Mouse (Mus musculus): ENCODE data around the gene Itpr3. TPM values are rescaled to one million over a fixed set of nuclear protein-coding genes. Genes with fewer than 3 reads are reported as not detected.
A peak's percentile ranks its signal among the peaks of the same experiment; 100 is the strongest.

Gene Itpr3
- polyA plus RNA-seq, 1 experiment from 2014 or later, result 88.6 TPM

DNA sequence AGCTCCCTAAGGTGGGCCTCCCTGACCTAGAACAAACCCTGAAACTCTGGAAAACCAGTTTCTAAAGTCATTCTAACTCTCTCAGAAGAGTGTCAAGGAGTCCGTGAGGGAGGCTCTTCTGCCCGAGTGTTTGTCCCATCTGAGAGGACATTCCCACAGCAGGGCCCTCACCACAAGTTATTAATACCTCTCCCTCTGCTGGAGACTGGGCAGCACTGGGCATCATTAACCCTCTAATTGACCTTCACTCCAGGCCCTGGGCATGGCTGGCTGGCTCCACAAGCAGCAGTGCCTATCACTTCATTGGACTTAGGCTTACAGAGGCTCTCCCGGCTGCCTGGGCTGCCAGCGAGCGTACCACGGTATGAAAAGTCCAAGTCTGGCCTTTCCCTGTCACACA lies 101.3 kb downstream of the Itpr3 start:
- DNase-seq (ENCODE audit: low read depth, low spot score) (no peak), ATAC-seq (peak; percentile 34)
- CTCF ChIA-PET, result interaction anchor here (0.7 to 1.6 kb wide), 3 partner anchors 10 to 16 kb away, joined by 3 to 4 read pairs (median 4); partner anchors contain the start of gene Ip6k3
- H3K27me3 ChIP-seq, result no peaks in the 10 kb centered on the region
- POLR2A ChIA-PET, result interaction anchor here (1.0 to 1.1 kb wide), 2 partner anchors 12 to 25 kb away, joined by 3 to 4 read pairs; no protein-coding TSS in a partner anchor
- in situ Hi-C loops (cut with MboI; ENCODE audit: low pct_unique_long_range_greater_than_20kb), result no loop called here
- TF ChIP-seq CTCF (IDR thresholded peaks at IDR 0.05), result no peak

DNA sequence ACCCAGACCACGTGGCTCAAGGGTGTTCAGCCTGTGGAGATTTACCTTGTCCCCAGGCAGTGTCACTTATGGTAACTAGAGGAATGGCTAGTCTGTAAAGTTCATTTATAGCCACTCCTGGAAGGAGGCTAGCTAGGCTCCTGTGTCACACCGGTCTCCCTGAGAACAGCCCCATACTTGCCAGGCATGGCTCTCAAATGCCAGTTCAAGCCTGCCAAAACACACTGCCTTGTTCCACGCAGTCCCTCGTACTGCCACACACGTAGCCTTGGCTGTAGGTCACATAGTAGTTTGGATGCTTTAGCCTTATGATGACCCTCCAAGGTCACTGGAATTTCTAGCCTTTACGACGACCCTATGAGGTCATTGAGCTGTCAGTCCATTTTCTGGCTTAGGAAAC lies 102.1 kb downstream of the Itpr3 start:
- ChIA-PET CTCF (interaction anchor here (1.1 to 1.6 kb wide), 3 partner anchors 11 to 25 kb away, joined by 4 read pairs; partner anchors contain the start of gene Uqcc2), POLR2A (no interaction called here)
- DNase-seq (ENCODE audit: low read depth, low spot score), result no peak
- no peaks in the 10 kb centered on the region for H3K27me3 ChIP-seq
- no peak for ATAC-seq
- in situ Hi-C loops (cut with MboI; ENCODE audit: low pct_unique_long_range_greater_than_20kb), result no loop called here
- no peak for TF ChIP-seq CTCF (IDR thresholded peaks at IDR 0.05)

DNA sequence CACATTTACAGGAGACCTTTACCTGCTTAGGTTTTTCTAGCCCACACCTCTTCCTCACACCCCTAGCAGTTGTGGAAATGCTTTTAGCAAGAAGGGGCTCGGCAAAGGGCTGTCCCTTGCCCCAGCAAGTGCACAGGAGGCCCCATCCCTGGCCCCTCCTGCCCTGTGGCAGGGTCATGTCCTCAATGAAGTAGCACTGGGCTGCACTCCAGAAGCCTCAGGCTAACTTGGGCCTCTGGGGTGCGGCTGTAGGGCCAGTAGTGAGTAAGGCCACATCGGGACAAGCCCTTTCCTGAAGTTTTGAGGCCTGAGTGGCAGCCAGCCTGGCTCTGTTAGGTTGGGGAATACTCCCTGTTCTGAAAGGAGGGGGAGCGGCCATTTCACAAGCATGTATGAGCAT lies 103.8 kb downstream of the Itpr3 start:
- TF ChIP-seq CTCF (IDR thresholded peaks at IDR 0.05), result no peak
- ChIA-PET CTCF (interaction anchor here (1.0 kb wide), 1 partner anchor 10 kb away, joined by 3 read pairs; no protein-coding TSS in a partner anchor), POLR2A (no interaction called here)
- in situ Hi-C loops (cut with MboI; ENCODE audit: low pct_unique_long_range_greater_than_20kb), result no loop called here
- no peaks in the 10 kb centered on the region for H3K27me3 ChIP-seq
- DNase-seq (ENCODE audit: low read depth, low spot score), result no peak
- no peak for ATAC-seq

DNA sequence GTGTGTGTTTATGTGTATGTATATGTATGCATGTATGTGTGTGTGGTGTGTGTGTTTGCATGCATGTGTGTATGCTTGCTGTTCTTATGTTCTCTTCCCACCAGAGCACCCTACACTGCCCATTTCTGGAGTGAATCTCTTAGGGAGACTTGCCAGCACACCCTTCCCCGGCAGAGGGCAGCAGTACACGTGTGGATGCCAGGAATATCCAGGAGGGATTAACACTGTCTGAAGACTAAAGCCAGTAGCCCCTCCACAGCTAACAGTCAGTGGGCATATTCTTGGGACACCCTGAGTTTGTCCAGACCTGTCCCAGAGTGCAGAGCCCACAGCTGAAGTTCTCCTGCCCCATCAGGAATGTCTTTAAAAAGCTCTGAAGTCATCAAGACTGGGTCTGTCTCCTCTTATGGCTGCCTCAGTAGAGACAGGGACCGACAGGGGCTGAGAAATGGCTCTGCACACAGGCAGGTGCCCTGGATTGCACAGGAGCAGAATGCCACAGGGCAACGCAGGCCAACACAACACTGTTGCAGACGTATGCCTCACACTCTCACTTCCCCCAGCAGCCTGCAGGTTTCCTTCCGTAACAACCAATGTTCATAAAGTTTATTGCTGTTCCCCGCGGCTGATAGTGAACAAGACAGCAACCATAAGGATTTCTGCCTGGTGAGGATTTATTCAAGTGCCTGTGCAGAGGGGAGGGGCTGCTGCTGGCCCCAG lies 108.1 kb downstream of the Itpr3 start:
- POLR2A ChIA-PET, result no interaction called here
- no peak for ATAC-seq
- CTCF ChIA-PET, result interaction anchor here (0.7 to 1.0 kb wide), 2 partner anchors 22 to 34 kb away, joined by 3 read pairs; no protein-coding TSS in a partner anchor
- no peak for TF ChIP-seq CTCF (IDR thresholded peaks at IDR 0.05)
- no peaks in the 10 kb centered on the region for H3K27me3 ChIP-seq
- DNase-seq (ENCODE audit: low read depth, low spot score), result no peak
- in situ Hi-C loops (cut with MboI; ENCODE audit: low pct_unique_long_range_greater_than_20kb), result no loop called here

DNA sequence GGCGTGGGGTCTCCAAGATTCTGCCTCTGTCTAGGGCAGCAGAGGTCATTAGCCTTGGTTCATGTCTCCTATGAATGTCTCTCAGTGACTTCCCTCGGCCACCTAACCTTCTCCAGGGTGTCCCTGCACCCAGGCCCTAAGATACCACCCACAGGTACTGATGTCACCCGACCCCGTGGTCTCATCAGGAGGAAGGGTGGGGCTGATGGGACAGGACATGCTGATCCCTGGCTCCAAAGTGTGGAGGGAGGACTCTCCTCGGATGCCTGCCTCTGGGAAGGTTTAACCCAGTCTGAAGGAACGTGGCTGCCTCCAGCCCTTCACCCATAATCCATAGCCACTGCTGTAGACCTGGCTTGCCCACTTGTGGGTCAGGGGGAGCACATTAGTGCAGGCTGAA lies 109.8 kb downstream of the Itpr3 start:
- POLR2A ChIA-PET, result no interaction called here
- in situ Hi-C loops (cut with MboI; ENCODE audit: low pct_unique_long_range_greater_than_20kb), result no loop called here
- ATAC-seq (no peak), DNase-seq (ENCODE audit: low read depth, low spot score) (no peak)
- TF ChIP-seq CTCF (IDR thresholded peaks at IDR 0.05), result no peak
- no peaks in the 10 kb centered on the region for H3K27me3 ChIP-seq
- CTCF ChIA-PET, result no interaction called here

DNA sequence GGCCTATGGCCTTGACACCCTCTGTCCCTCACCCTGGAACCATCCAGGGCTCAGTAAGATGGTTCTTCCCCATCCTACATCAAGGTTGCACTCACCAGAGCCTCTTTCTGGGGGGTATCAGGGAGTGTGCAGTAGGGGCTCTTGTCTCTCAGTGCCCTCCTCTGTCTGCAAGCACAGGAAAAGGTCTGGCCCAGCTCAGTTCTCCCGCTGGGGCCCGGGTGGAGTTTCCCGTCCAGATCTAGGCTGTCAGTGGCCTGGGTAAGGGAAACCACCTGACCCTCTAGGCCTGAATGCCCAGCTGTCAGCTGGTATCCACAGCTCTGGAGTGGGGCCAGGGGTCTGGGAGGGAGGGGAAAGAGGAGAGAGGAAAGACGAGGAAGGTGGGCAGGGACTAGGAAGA lies 110.4 kb downstream of the Itpr3 start, which contains the start of gene Ip6k3:
Gene Ip6k3, minus strand, starts transcription at position 251 of the 400 bp plus-strand sequence.
- ATAC-seq (no peak), DNase-seq (ENCODE audit: low read depth, low spot score) (no peak)
- ChIA-PET CTCF (interaction anchor here (1.5 kb wide), 1 partner anchor 9 kb away, joined by 3 read pairs; no protein-coding TSS in a partner anchor), POLR2A (no interaction called here)
- TF ChIP-seq CTCF (IDR thresholded peaks at IDR 0.05), result no peak
- H3K27me3 ChIP-seq, result no peaks in the 10 kb centered on the region
- in situ Hi-C loops (cut with MboI; ENCODE audit: low pct_unique_long_range_greater_than_20kb), result no loop called here

DNA sequence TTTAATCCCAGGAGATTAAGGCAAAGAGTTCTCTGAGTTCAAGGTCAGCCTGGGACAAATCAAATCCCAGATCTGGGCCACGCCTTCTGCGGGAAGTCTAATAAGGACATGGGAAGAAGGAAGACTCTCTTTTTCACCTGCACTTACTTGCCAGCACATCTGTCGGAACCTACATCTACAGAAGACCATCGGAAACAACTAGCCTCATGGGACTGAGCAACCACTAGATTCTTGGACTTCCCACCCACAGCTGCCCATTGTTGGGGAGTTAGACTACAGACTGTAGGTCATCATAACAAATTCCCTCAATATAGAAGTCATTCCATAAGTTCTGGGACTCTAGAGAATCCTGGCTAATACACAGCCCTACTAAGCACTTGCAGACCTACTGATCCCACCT lies 111.5 kb downstream of the Itpr3 start:
- no peaks in the 10 kb centered on the region for H3K27me3 ChIP-seq
- DNase-seq (ENCODE audit: low read depth, low spot score) (no peak), ATAC-seq (no peak)
- in situ Hi-C loops (cut with MboI; ENCODE audit: low pct_unique_long_range_greater_than_20kb), result no loop called here
- TF ChIP-seq CTCF (IDR thresholded peaks at IDR 0.05), result no peak
- CTCF ChIA-PET, result interaction anchor here (1.5 to 3.0 kb wide), 2 partner anchors 10 to 22 kb away, joined by 3 to 9 read pairs; no protein-coding TSS in a partner anchor
- POLR2A ChIA-PET, result no interaction called here

DNA sequence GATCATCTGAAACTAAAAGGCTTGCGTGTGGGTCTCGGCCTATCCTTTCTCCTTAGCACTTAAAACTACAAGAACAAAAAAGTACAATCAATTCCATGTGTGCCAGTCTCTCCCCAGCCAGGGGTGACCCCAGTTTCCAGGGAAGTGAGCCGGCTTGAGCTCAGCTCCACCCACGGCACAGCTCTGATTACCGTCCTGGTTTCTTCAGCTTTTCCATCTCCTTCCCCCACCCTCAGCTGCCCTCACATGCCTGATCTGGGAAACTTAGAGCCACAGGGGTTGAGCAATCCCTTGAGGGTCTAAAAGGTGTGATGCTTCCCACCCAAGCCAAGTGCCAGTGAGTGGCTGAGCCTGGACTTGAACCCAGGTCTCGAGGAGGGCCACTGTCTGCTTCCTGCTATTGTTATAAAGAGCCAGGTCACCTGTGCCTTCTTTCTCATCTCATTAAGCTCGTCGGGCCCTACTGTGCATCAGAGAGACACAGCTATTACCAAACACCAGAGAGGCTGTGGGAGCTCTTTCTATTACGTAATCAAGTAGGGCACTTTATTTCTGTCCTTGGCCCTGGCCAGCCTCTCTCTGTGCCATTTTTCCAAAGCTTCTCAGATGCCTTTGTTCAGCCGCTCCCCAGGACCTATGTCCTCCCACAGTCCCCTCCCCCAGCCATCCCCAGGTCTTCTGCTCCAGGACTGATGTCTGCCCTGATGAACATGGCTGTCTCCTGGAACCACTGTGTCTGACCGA lies 113.0 kb downstream of the Itpr3 start:
- DNase-seq (ENCODE audit: low read depth, low spot score), result no peak
- H3K27me3 ChIP-seq, result no peaks in the 10 kb centered on the region
- no peak for TF ChIP-seq CTCF (IDR thresholded peaks at IDR 0.05)
- POLR2A ChIA-PET, result no interaction called here
- CTCF ChIA-PET, result interaction anchor here (0.9 to 3.0 kb wide), 7 partner anchors 10 to 28 kb away, joined by 3 to 9 read pairs (median 4); no protein-coding TSS in a partner anchor
- no peak for ATAC-seq
- in situ Hi-C loops (cut with MboI; ENCODE audit: low pct_unique_long_range_greater_than_20kb), result no loop called here

DNA sequence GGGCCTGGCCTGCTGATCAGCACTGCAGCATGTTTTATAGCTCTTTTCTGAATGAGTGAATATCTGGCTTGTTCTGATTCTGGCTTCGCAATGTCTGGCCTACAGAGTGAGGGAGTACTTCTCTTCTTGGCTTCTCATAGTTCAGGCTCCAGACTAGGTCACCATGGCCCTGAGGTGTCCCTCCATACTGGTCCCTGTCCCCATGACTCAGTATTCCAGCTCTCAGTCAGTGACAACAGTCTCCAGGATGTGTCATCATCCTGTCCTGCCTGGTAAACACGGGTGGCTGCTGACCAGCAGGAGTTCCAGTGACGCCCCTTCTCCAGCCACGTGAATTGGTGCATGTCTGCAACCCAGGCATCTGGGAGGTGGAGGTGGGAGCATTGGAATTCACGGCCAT lies 114.0 kb downstream of the Itpr3 start:
- in situ Hi-C loops (cut with MboI; ENCODE audit: low pct_unique_long_range_greater_than_20kb), result no loop called here
- ChIA-PET POLR2A (no interaction called here), CTCF (interaction anchor here (1.3 to 3.0 kb wide), 3 partner anchors 9 to 19 kb away, joined by 4 to 9 read pairs (median 4); no protein-coding TSS in a partner anchor)

More for the DNA sequence above, 114.0 kb downstream of the Itpr3 start:
- H3K27me3 ChIP-seq, result no peaks in the 10 kb centered on the region
- DNase-seq (ENCODE audit: low read depth, low spot score), result no peak
- no peak for ATAC-seq
- no peak for TF ChIP-seq CTCF (IDR thresholded peaks at IDR 0.05)

Other genes with a start within 250 kb of the Itpr3 start
- gene Nkx2-5, start 212.3 kb upstream of the Itpr3 start, polyA plus RNA-seq (2021), result not detected
- gene Kifc5b, start 140.2 kb upstream of the Itpr3 start, polyA plus RNA-seq (2021), result 20.8 TPM
- gene Phf1, start 124.3 kb upstream of the Itpr3 start, polyA plus RNA-seq (2021), result 37.2 TPM
- 119 TPM for gene Cuta, start 117.7 kb upstream of the Itpr3 start, polyA plus RNA-seq (2021)
- gene Syngap1, start 116.1 kb upstream of the Itpr3 start, polyA plus RNA-seq (2021), result 43.4 TPM
- gene Zbtb9, start 84.1 kb upstream of the Itpr3 start, polyA plus RNA-seq (2021), result 7.1 TPM
- 96.7 TPM for gene Bak1, start 28.3 kb upstream of the Itpr3 start, polyA plus RNA-seq (2021)
- gene Uqcc2, start 76.6 kb downstream of the Itpr3 start, polyA plus RNA-seq (2021), result 318 TPM
- gene Ip6k3, start 110.5 kb downstream of the Itpr3 start, polyA plus RNA-seq (2021), result 1.0 TPM
- gene Lemd2, start 147.2 kb downstream of the Itpr3 start, polyA plus RNA-seq (2021), result 104 TPM